Mouse (Mus musculus) brain, embryonic 14.5 days (tissue): Measurements from ENCODE around the gene Chst15.

Experiments used
- CTCF ChIP-seq: fragments of 200-500 bp; IDR thresholded peaks from 2 replicates; pipeline ENCODE4 v1.5.1; 2012; ENCODE audit warnings: inconsistent platforms, mild to moderate bottlenecking, moderate library complexity, borderline replicate concordance; ENCODE audit not compliant: insufficient read depth, insufficient read length; ENCODE audit errors: extremely low read depth
- POLR2A ChIP-seq: fragments of 200-500 bp; IDR thresholded peaks from 2 replicates; pipeline ENCODE4 v1.6.1; 2012; ENCODE audit warnings: mild to moderate bottlenecking, inconsistent platforms, borderline replicate concordance; ENCODE audit not compliant: poor library complexity, insufficient read depth, insufficient read length, severe bottlenecking; ENCODE audit errors: extremely low read depth

- TF ChIP-seq POLR2A (no peak), CTCF (no peak)
Observed at GRCm38 (mm10) chr7:132325549-132326331, 8.7 kb upstream of the Chst15 start.
